Comparison of ENCODE assay signal across 9 mouse cellular contexts in the genomic region with DNA sequence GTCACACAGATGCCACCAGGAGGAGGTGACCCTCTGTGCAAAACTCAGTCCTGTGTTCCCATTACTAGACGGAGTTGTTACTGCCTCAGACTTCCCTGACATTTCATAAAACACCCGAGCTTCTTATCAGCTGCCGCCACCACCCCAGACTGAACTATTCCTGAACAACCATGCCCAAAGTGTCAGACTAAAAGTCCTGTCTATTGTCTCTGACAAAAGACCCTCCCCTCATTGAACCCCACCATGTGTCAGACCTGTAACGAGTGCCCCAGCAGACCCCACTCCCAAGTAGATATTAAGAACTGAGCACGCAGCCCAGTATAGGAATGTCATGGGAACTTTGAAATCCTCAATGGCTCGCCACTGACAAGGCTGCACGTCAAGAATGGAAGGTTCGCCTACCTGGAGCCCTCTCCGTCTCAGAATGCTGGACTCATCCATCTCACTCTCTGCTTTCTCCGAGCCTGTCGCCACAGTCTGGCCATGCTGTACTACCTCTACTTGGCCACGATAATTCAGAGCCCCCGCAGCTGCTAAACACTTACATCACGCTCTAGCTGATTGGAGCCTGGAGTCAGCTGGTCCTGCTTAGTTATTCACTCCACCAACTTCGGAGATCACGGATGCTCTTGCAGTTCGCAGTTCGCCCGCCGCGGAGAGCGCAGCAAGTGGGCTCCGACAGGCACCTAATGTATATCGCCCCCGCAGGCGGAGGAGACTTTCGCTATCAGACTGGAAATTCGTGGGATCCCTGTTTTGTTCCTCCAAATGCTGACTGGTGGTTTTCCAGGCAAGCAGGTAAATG.
A peak's percentile ranks its signal among the peaks of the same experiment; 100 is the strongest.
DNase-seq lines count a peak whose midpoint lies in the region; ATAC-seq and TF ChIP-seq lines count a peak whose summit lies in the region.
"Had no signal": no experiment of that assay in that cellular context is flagged by ENCODE, and none has a peak within 500 bp of the region (broad histone marks: within the 10 kb centered on the region; RNA-seq: fewer than 3 reads in every experiment).

No protein-coding gene starts in this region.

- peak overlapping the region; percentile 82 for H3K4me2 ChIP-seq in hindbrain, postnatal 0 days (ENCODE audit: low read depth, low read length)

- H3K4me3 ChIP-seq in hindbrain, postnatal 0 days (ENCODE audit: low read length), result peak overlapping the region; percentile 45
- H3K4me3 ChIP-seq: erythroblast, embryonic 14.5 days had no signal

- TF ChIP-seq CTCF in hindbrain, postnatal 0 days (IDR thresholded peaks at IDR 0.05; ENCODE audit: low read depth), result peak; percentile 68

- ATAC-seq in hindbrain, postnatal 0 days, result peak; percentile 96
- ATAC-seq in erythroblast, adult 5-6 weeks (replicated peaks; ENCODE audit: low FRiP score, poor library complexity, severe bottlenecking), result no peak

- no peaks in the 10 kb centered on the region for H3K9me3 ChIP-seq in hindbrain, postnatal 0 days (ENCODE audit: low read length)

- DNase-seq in adrenal gland, postnatal 14 days, result peak; percentile 68
- peak; percentile 87 for DNase-seq in embryo, embryonic 10 days (ENCODE audit: low spot score)
- DNase-seq in gastrocnemius, postnatal 10 days, result peak; percentile 40
- DNase-seq in hindbrain, postnatal 0 days (ENCODE audit: low spot score), result peak; percentile 87
- DNase-seq in left cerebral cortex, adult 18-20 months (ENCODE audit: low spot score in 2 of 2), result peak; percentile 70 to 82
- peak; percentile 59 for DNase-seq in lung, postnatal 10 days
- peak; percentile 86 for DNase-seq in right cerebral cortex, adult 18-20 months

- H3K27ac ChIP-seq in hindbrain, postnatal 0 days, result peak overlapping the region; percentile 46; the same call in 1 of the 2 replicates

- peak overlapping the region; percentile 28; the same call in 1 of the 2 replicates for H3K9ac ChIP-seq in hindbrain, postnatal 0 days (replicated peaks; ENCODE audit: low read length)

- H3K36me3 ChIP-seq in hindbrain, postnatal 0 days (ENCODE audit: insufficient read depth, low read length), result no peaks in the 10 kb centered on the region

- H3K4me1 ChIP-seq in hindbrain, postnatal 0 days (ENCODE audit: insufficient read depth, low read length), result no peaks in the 10 kb centered on the region

- WGBS in hindbrain, postnatal 0 days, result 4% methylated on average over 28 of the region's 28 CpGs

- H3K27me3 ChIP-seq in hindbrain, postnatal 0 days (ENCODE audit: insufficient read depth, low read length), result no peaks in the 10 kb centered on the region
